Mouse (Mus musculus) ES-E14 (cell line): ENCODE results near the gene Pcsk5.

Source experiments
- CHD2 ChIP-seq: IDR thresholded peaks from 2 replicates; pipeline ENCODE4 v1.6.1; 2014; ENCODE audit warnings: mild to moderate bottlenecking, low read depth, low read length, inconsistent platforms
- HCFC1 ChIP-seq: IDR thresholded peaks from 2 replicates; pipeline ENCODE4 v1.6.1; 2012; ENCODE audit warnings: low read length, inconsistent platforms, borderline replicate concordance; ENCODE audit not compliant: insufficient read depth
- MAFK ChIP-seq: IDR thresholded peaks from 2 replicates; pipeline ENCODE4 v1.6.1; 2014; ENCODE audit warnings: mild to moderate bottlenecking, low read depth, low read length, inconsistent platforms; ENCODE audit not compliant: insufficient read depth

DNA sequence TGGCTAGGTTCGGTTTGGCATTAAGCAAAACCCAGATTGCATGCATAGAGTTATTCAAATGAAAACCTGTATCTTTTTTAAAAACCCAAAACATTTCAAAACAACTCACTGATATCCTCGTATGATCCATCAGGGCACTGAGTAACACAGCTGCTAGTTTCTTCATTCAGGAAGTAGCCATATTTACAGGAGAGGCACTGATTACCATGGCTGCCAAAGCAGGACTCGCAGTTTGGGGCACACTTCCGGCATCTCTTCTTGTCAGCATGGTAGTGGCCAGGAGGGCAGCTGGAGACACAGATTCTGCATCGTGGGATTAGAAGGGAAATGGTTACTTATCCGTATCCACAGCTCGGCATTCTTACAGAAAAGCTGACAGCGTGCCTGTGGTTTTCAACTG lies 265.1 kb downstream of the Pcsk5 start:
- TF ChIP-seq CHD2 (no peak), HCFC1 (no peak), MAFK (no peak)
